Mouse (Mus musculus) activated CD4-positive, CD25-positive, alpha-beta regulatory T cell (primary cell): ENCODE results near the gene Ppm1n. TPM values are rescaled to one million over a fixed set of nuclear protein-coding genes. Genes with fewer than 3 reads are reported as not detected.

Experiments used
- polyA plus RNA-seq, 2 experiments: library from polyadenylated mRNA; unstranded; fragments of 100-300 nt; shearing (Covaris generic); gene quantifications; one replicate each; pipeline ENCODE4 v1.2.1; 2017

Ppm1n gene
- polyA plus RNA-seq: 1 to 10 TPM in 1 of 2 experiments, under 1 TPM in 1; 0.77 to 7.4 TPM

GRCm38 (mm10) chr7:19279581-19280114 is at the start of gene Ppm1n:
Gene Ppm1n, minus strand, starts transcription at chr7:19280064.

GRCm38 (mm10) chr7:19309884-19310641 is 30.2 kb upstream of the Ppm1n start, which contains the start of gene Fosb:
Gene Fosb, minus strand, starts transcription at chr7:19310051.

GRCm38 (mm10) chr7:19282385-19282784 is 2.5 kb upstream of the Ppm1n start, which contains the start of gene Rtn2:
Gene Rtn2, plus strand, starts transcription at chr7:19282624.

GRCm38 (mm10) chr7:19271238-19272172 is 8.4 kb downstream of the Ppm1n start, which contains the start of gene Vasp:
Gene Vasp, minus strand, starts transcription at chr7:19271817.

GRCm38 (mm10) chr7:19227883-19228792 is 51.7 kb downstream of the Ppm1n start, which contains the start of gene Opa3:
Gene Opa3, plus strand, starts transcription at chr7:19228334.

Other genes starting within 250 kb of the Ppm1n start
- gene Rsph6a, start 225.4 kb downstream of the Ppm1n start, polyA plus RNA-seq: not detected
- gene Dmwd, start 203.8 kb downstream of the Ppm1n start, polyA plus RNA-seq: 1 to 10 TPM in 1 of 2 experiments, under 1 TPM in 1; 0.13 to 1.2 TPM
- under 1 TPM in 1 of 2 experiments, not detected in 1; 0.23 TPM for gene Dmpk, start 196.2 kb downstream of the Ppm1n start, polyA plus RNA-seq
- under 1 TPM in 1 of 2 experiments, not detected in 1; 0.61 TPM for gene Six5, start 185.5 kb downstream of the Ppm1n start, polyA plus RNA-seq
- gene Gm4969, start 161.7 kb downstream of the Ppm1n start, polyA plus RNA-seq: not detected
- gene Fbxo46, start 160.2 kb downstream of the Ppm1n start, polyA plus RNA-seq: 10 to 100 TPM in 1 of 2 experiments, 1 to 10 TPM in 1; 9.4 to 18.5 TPM
- gene Qpctl, start 130.8 kb downstream of the Ppm1n start, polyA plus RNA-seq: 10 to 100 TPM in 1 of 2 experiments, 1 to 10 TPM in 1; 9.8 to 10.7 TPM
- 10 to 100 TPM; 43.7 to 53.5 TPM for gene Snrpd2, start 130.3 kb downstream of the Ppm1n start, polyA plus RNA-seq
- gene Gipr, start 113.9 kb downstream of the Ppm1n start, polyA plus RNA-seq: under 1 TPM in 1 of 2 experiments, not detected in 1; 0.37 TPM
- 10 to 100 TPM; 21.8 to 28.3 TPM for gene Eml2, start 103.6 kb downstream of the Ppm1n start, polyA plus RNA-seq
- gene Gpr4, start 67.5 kb downstream of the Ppm1n start, polyA plus RNA-seq: under 1 TPM; 0.16 to 0.17 TPM
- gene Opa3, start 51.7 kb downstream of the Ppm1n start, polyA plus RNA-seq: 10 to 100 TPM; 17.5 to 19.0 TPM
- gene Vasp, start 8.2 kb downstream of the Ppm1n start, polyA plus RNA-seq: 100 to 1,000 TPM; 246 to 417 TPM
- gene Rtn2, start 2.6 kb upstream of the Ppm1n start, polyA plus RNA-seq: under 1 TPM; 0.25 to 0.48 TPM
- gene Fosb, start 30.0 kb upstream of the Ppm1n start, polyA plus RNA-seq: 1 to 10 TPM in 1 of 2 experiments, under 1 TPM in 1; 0.52 to 1.4 TPM
- gene Ercc1, start 64.7 kb upstream of the Ppm1n start, polyA plus RNA-seq: 10 to 100 TPM; 74.5 to 80.7 TPM
- gene Cd3eap, start 79.4 kb upstream of the Ppm1n start, polyA plus RNA-seq: 10 to 100 TPM; 10.2 to 19.7 TPM
- under 1 TPM; 0.32 to 0.49 TPM for gene Ppp1r13l, start 79.7 kb upstream of the Ppm1n start, polyA plus RNA-seq
- gene Ercc2, start 101.9 kb upstream of the Ppm1n start, polyA plus RNA-seq: 1 to 10 TPM; 5.6 to 7.5 TPM
- gene Klc3, start 124.0 kb upstream of the Ppm1n start, polyA plus RNA-seq: 10 to 100 TPM; 19.5 to 32.4 TPM
- not detected for gene Ckm, start 124.7 kb upstream of the Ppm1n start, polyA plus RNA-seq
- 10 to 100 TPM in 1 of 2 experiments, 1 to 10 TPM in 1; 6.8 to 12.1 TPM for gene Mark4, start 178.8 kb upstream of the Ppm1n start, polyA plus RNA-seq
- under 1 TPM in 1 of 2 experiments, not detected in 1; 0.49 TPM for gene Exoc3l2, start 183.3 kb upstream of the Ppm1n start, polyA plus RNA-seq
- 10 to 100 TPM; 11.1 to 14.2 TPM for gene Bloc1s3, start 228.3 kb upstream of the Ppm1n start, polyA plus RNA-seq
- 100 to 1,000 TPM in 1 of 2 experiments, 10 to 100 TPM in 1; 98.1 to 104 TPM for gene Trappc6a, start 228.3 kb upstream of the Ppm1n start, polyA plus RNA-seq
- gene Nkpd1, start 237.8 kb upstream of the Ppm1n start, polyA plus RNA-seq: under 1 TPM in 1 of 2 experiments, not detected in 1; 0.44 TPM